Mouse (Mus musculus) C2C12 (cell line): Measurements from ENCODE around the gene Acox3. TPM values are rescaled to one million over a fixed set of nuclear protein-coding genes. Genes with fewer than 3 reads are reported as not detected.

Source experiments
- H3K27me3 ChIP-seq: one replicate; pipeline ENCODE4 v1.6.1; 2011; ENCODE audit not compliant: control insufficient read depth, insufficient read depth, insufficient read length
- H3K36me3 ChIP-seq: one replicate; pipeline ENCODE4 v1.6.1; 2011; ENCODE audit not compliant: control insufficient read depth, insufficient read depth
- H3K4me3 ChIP-seq: one replicate; pipeline ENCODE4 v1.5.1; 2011; ENCODE audit warnings: mild to moderate bottlenecking, control low read depth; ENCODE audit not compliant: poor library complexity, insufficient read depth, severe bottlenecking
- H3K79me2 ChIP-seq: one replicate; pipeline ENCODE4 v1.6.1; 2011; ENCODE audit not compliant: control insufficient read depth, insufficient read depth
- H3K79me3 ChIP-seq: one replicate; pipeline ENCODE4 v1.6.1; 2011; ENCODE audit warnings: low read depth, control low read depth
- H3ac ChIP-seq: one replicate; pipeline ENCODE3; 2011; ENCODE audit warnings: low read depth; ENCODE audit not compliant: control insufficient read depth, insufficient read length
- CEBPB ChIP-seq: IDR thresholded peaks from one replicate; pipeline ENCODE4 v1.6.1; 2011; ENCODE audit warnings: low read depth, mild to moderate bottlenecking, control low read depth, moderate library complexity
- CTCF ChIP-seq: IDR thresholded peaks from one replicate; pipeline ENCODE4 v1.5.1; 2011; ENCODE audit not compliant: control insufficient read depth, insufficient read depth, insufficient read length
- FOSL1 ChIP-seq: IDR thresholded peaks from one replicate; pipeline ENCODE4 v1.8.0; 2011; ENCODE audit warnings: mild to moderate bottlenecking, low read length; ENCODE audit not compliant: poor library complexity, insufficient read depth, severe bottlenecking
- MAX ChIP-seq: IDR thresholded peaks from one replicate; pipeline ENCODE4 v1.6.1; 2011; ENCODE audit warnings: mild to moderate bottlenecking, control low read depth
- MYOD1 ChIP-seq: IDR thresholded peaks from one replicate; pipeline ENCODE4 v1.6.1; 2011; ENCODE audit warnings: low read depth; ENCODE audit not compliant: control insufficient read depth, insufficient read length
- MYOG ChIP-seq: IDR thresholded peaks from one replicate; pipeline ENCODE4 v1.6.1; 2011; ENCODE audit not compliant: control insufficient read depth, insufficient read length; ENCODE audit errors: extremely low read depth
- USF1 ChIP-seq: IDR thresholded peaks from one replicate; pipeline ENCODE4 v1.6.1; 2011; ENCODE audit warnings: low read depth, mild to moderate bottlenecking, control low read depth, moderate library complexity
- polyA plus RNA-seq: library from polyadenylated mRNA; unstranded; fragments of >200 nt; fragmentation: generic; extraction: Trizol; gene quantifications from one replicate; pipeline ENCODE4 v1.2.1, GENCODE M21; 2012; ENCODE audit warnings: missing spikeins

The Acox3 gene
- polyA plus RNA-seq, 1 experiment, result 8.6 TPM

DNA sequence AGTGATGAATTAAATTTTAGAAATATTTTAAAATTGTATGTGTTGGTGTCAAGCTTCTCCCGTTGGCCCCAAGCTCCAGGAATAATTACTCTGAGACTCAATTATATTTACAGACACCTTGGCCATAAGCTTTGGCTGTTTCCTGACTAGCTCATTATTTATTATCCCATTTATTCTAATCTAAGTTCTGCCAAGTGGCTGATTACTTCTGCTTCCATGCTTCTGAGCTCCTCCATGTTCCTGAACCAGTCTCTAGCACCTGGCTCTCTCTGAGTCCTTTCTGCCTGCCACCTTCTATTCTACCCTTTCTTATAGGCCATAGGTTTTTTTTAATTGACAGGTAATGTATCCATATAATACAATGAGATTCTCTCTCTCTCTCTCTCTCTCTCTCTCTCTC, 47.9 kb downstream of the Acox3 start:
- H3K79me2 ChIP-seq, result no peaks in the 10 kb centered on the region
- H3K4me3 ChIP-seq, result no peak overlapping the region
- no peak overlapping the region for H3ac ChIP-seq
- H3K79me3 ChIP-seq, result no peaks in the 10 kb centered on the region
- H3K27me3 ChIP-seq, result no peaks in the 10 kb centered on the region
- TF ChIP-seq CEBPB (no peak), MAX (no peak), CTCF (no peak)
- H3K36me3 ChIP-seq, result no peaks in the 10 kb centered on the region

- H3K36me3 ChIP-seq, result no peaks in the 10 kb centered on the region
- no peak overlapping the region for H3K4me3 ChIP-seq
- no peaks in the 10 kb centered on the region for H3K27me3 ChIP-seq
- no peak for TF ChIP-seq CTCF
- no peak for TF ChIP-seq MAX
- TF ChIP-seq MYOD1, result no peak
- no peak for TF ChIP-seq FOSL1
- no peak for TF ChIP-seq MYOG
- no peak for TF ChIP-seq USF1
- no peak overlapping the region for H3ac ChIP-seq
- H3K79me3 ChIP-seq, result no peaks in the 10 kb centered on the region
- H3K79me2 ChIP-seq, result no peaks in the 10 kb centered on the region
Observed at GRCm38 (mm10) chr5:35631224-35631623, 48.4 kb downstream of the Acox3 start.

- TF ChIP-seq CEBPB (no peak), FOSL1 (no peak), MAX (no peak), MYOG (no peak), MYOD1 (no peak), CTCF (no peak), USF1 (no peak)
- Histone ChIP-seq H3K36me3 (no peaks in the 10 kb centered on the region), H3K79me2 (no peaks in the 10 kb centered on the region), H3K4me3 (no peak overlapping the region), H3K27me3 (no peaks in the 10 kb centered on the region), H3ac (no peak overlapping the region), H3K79me3 (no peaks in the 10 kb centered on the region)
Observed at GRCm38 (mm10) chr5:35631755-35632154, 48.9 kb downstream of the Acox3 start.

DNA sequence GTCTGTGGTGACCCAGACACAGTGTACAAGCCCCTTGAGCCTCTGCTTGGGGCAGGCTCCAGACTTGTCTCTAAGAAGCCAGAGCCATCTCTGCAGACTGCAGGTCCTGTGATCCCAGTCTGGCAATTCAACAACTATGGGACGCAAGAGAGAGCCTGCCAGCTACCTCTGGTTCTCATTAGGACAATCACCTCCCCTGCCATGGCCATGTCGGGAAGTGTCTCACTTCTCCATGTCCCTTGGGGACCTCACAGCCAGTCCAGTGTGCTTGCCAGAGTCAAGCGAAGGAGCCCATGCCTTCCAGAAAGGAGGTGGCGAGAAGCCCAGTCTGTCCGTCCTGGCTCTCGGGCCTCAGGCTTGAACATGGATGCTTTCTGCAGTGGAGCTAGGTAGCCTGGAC, 50.0 kb downstream of the Acox3 start:
- H3K79me3 ChIP-seq, result no peaks in the 10 kb centered on the region
- no peaks in the 10 kb centered on the region for H3K36me3 ChIP-seq

DNA sequence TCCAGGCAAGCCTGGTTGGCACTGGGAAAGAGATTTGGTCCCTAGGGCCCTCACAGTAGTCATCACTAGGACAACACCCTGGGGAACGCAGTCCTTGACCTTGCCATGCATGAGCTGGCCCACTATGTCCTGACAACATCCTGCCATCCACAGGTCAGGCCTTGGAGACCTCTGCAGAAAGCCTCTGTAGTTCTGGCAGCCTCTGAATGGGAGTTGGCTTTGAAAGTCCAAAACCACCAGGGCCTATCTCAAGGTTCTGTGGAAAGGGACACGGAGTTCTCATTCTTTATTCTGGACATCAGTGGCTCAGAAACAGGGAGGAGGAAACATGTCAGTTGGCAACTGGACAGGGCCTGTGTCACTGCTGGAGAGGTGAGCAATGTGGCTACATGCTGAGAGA, 53.2 kb downstream of the Acox3 start:
- no peak for TF ChIP-seq CTCF
- no peak for TF ChIP-seq MYOG
- no peak for TF ChIP-seq USF1
- TF ChIP-seq MAX, result no peak
- no peak for TF ChIP-seq CEBPB
- no peak for TF ChIP-seq FOSL1
- TF ChIP-seq MYOD1, result no peak
- no peaks in the 10 kb centered on the region for H3K27me3 ChIP-seq

More for the DNA sequence above, 50.0 kb downstream of the Acox3 start:
- no peaks in the 10 kb centered on the region for H3K27me3 ChIP-seq
- H3ac ChIP-seq, result no peak overlapping the region
- TF ChIP-seq USF1 (no peak), MYOG (no peak), FOSL1 (no peak), CEBPB (no peak), CTCF (no peak), MYOD1 (no peak), MAX (no peak)
- H3K79me2 ChIP-seq, result no peaks in the 10 kb centered on the region
- no peak overlapping the region for H3K4me3 ChIP-seq

DNA sequence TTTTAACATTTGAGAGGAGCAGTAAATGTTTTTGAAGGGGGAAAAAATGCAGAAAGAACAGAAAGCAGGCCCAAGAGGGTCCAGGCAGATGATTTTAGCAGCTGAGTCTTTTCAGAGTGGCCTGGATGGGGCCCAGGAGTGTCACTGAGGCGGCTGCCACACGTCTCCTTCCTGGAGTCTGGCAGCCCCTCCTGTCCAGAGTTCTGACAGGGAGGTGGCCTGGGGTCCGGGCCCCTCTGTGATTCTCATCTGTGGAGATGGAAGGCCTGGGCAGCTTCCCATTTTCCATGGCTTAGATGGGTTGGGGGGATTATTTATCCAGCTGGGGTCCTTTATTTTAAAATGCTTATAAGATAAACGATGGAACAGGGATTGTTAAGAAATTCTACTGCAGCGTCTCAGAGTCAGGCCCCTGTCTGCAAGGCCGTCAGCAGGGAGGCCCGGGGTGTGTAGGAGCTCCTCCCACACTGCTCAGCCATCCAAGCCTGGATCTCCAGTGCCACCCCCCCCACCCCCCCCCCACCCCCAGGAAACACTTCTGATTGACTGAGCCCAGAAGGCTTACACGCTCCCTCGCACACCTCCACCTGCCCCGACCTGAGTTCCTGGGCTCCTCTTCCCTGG, 59.2 kb downstream of the Acox3 start:
- no peak for TF ChIP-seq CEBPB
- TF ChIP-seq MYOG, result no peak
- TF ChIP-seq MAX, result no peak
- no peak for TF ChIP-seq CTCF
- no peak for TF ChIP-seq USF1
- TF ChIP-seq MYOD1, result no peak
- TF ChIP-seq FOSL1, result no peak
- Histone ChIP-seq H3K79me2 (no peaks in the 10 kb centered on the region), H3K36me3 (no peaks in the 10 kb centered on the region), H3K79me3 (no peaks in the 10 kb centered on the region), H3K4me3 (no peak overlapping the region), H3ac (no peak overlapping the region), H3K27me3 (no peaks in the 10 kb centered on the region)

More for the DNA sequence above, 53.2 kb downstream of the Acox3 start:
- Histone ChIP-seq H3K4me3 (no peak overlapping the region), H3ac (no peak overlapping the region), H3K79me2 (no peaks in the 10 kb centered on the region), H3K36me3 (no peaks in the 10 kb centered on the region), H3K79me3 (no peaks in the 10 kb centered on the region)
